Mouse (Mus musculus): ENCODE measurements around the gene Cd163l1.

DNA sequence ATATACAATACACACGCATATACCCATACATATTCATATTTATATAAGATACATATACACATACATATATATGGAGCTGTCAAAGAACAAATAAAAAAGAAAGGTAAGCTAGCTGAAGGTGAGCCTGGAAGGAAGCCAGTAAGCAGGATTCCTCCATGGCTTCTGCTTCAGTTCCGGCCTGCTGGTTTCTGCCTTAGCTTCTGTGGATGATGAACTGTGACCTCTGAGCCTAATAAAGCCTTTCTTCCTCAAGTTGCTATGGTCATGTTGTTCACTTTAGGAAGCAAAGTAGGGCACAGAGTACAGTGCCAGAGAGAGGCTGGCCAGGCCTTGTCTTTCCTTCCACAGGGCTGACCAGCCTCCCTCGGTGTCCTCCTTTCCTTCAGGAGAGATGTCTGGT, 47.2 kb upstream of the Cd163l1 start:
- TF ChIP-seq POLR2A (IDR thresholded peaks at IDR 0.05; ENCODE audit: low read depth, low read length) = no peak
- TF ChIP-seq CTCF (conservative IDR thresholded peaks at IDR 0.05; ENCODE audit: insufficient read depth, insufficient read length, low read depth, low read length) = no peak
